Comparison of ENCODE assay signal across 19 mouse cellular contexts in the genomic region with DNA sequence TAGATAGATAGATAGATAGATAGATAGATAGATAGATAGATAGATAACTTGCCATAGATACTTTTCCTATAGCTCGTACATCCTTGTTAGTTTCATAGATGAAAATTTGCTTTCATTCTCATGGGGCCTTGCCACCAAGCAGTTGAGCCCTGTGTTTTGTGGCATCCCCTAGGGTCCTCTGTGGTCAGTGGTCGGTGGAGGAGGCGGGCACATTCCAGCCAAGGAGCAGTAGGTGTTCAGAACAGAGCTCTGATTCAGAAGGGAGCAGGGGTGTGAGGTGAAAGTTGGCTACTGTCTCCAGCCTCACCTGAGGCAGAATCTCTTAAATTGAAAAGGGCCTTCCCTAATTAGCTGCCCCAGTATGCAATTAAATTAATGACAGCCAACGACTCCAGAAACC.
"Had no signal": no experiment of that assay in that cellular context is flagged by ENCODE, and none has a peak within 500 bp of the region (broad histone marks: within the 10 kb centered on the region; RNA-seq: fewer than 3 reads in every experiment).

No protein-coding gene starts in this region.

- H3K4me3 ChIP-seq: limb, embryonic 13.5 days; liver, embryonic 12.5 days; liver, embryonic 15.5 days; midbrain, embryonic 12.5 days; midbrain, embryonic 15.5 days; neural tube, embryonic 12.5 days had no signal

- H3K9ac ChIP-seq: limb, embryonic 13.5 days; liver, embryonic 12.5 days; liver, embryonic 15.5 days; midbrain, embryonic 12.5 days; midbrain, embryonic 15.5 days; neural tube, embryonic 12.5 days had no signal

- ATAC-seq: liver, embryonic 12.5 days; midbrain, embryonic 15.5 days had no signal

- H3K9me3 ChIP-seq: limb, embryonic 13.5 days; liver, embryonic 12.5 days; liver, embryonic 15.5 days; midbrain, embryonic 12.5 days; midbrain, embryonic 15.5 days; neural tube, embryonic 12.5 days had no signal

- H3K36me3 ChIP-seq: limb, embryonic 13.5 days; liver, embryonic 12.5 days; liver, embryonic 15.5 days; midbrain, embryonic 12.5 days; midbrain, embryonic 15.5 days; neural tube, embryonic 12.5 days had no signal

- H3K4me2 ChIP-seq: limb, embryonic 13.5 days; liver, embryonic 12.5 days; liver, embryonic 15.5 days; midbrain, embryonic 12.5 days; midbrain, embryonic 15.5 days; neural tube, embryonic 12.5 days had no signal

- DNase-seq: kidney, postnatal 25 days; left cerebral cortex, postnatal 4 days; liver; lung, adult 2 months; lung, postnatal 14 days; retina, postnatal 1 day; right cerebral cortex, postnatal 25 days; spleen, adult 18-20 months; thymus, adult 2 months; thymus, postnatal 14 days; thymus, postnatal 4 days had no signal

- H3K27me3 ChIP-seq: limb, embryonic 13.5 days; liver, embryonic 12.5 days; liver, embryonic 15.5 days; midbrain, embryonic 12.5 days; midbrain, embryonic 15.5 days; neural tube, embryonic 12.5 days had no signal

- H3K27ac ChIP-seq: kidney, postnatal 0 days; limb, embryonic 13.5 days; liver, embryonic 12.5 days; liver, embryonic 15.5 days; macrophage; midbrain, embryonic 12.5 days; midbrain, embryonic 15.5 days; neural tube, embryonic 12.5 days had no signal
